Mouse (Mus musculus) CH12.LX (cell line): ENCODE data around the gene Rufy1. TPM values are rescaled to one million over a fixed set of nuclear protein-coding genes. Genes with fewer than 3 reads are reported as not detected.
"Not testable (repeated sequence)": the region's sequence is repeated elsewhere in the genome, so short reads cannot be mapped to it uniquely, and the experiment has no call there.

Experiments used
- DNase-seq: peaks from one replicate; pipeline ENCODE4 v3.0.0-alpha.2; 2013; ENCODE audit errors: extremely low read depth
- H3K27ac ChIP-seq: 2 replicates; pipeline ENCODE4 v1.5.1; 2012; ENCODE audit warnings: low read depth, mild to moderate bottlenecking, control low read depth, moderate library complexity; ENCODE audit not compliant: insufficient read depth
- H3K27me3 ChIP-seq: replicated peaks from 2 replicates; pipeline ENCODE3; 2012; ENCODE audit warnings: inconsistent platforms
- H3K36me3 ChIP-seq, 2 experiments: replicated peaks in 1 of 2; 2 replicates each; pipeline versions ENCODE3 to v1.6.1; 2012; ENCODE audit warnings: inconsistent platforms in 1 of 2, low read length in 1 of 2, mild to moderate bottlenecking in 1 of 2, mixed read lengths in 1 of 2, moderate library complexity in 1 of 2; ENCODE audit not compliant: control insufficient read depth in 1 of 2, insufficient read depth in 1 of 2
- H3K4me1 ChIP-seq, 2 experiments: 2 replicates each; pipeline ENCODE4 v1.6.1; 2012; ENCODE audit warnings: inconsistent platforms in 1 of 2, moderate library complexity in 1 of 2; ENCODE audit not compliant: insufficient read depth in 2 of 2, control insufficient read depth in 1 of 2
- H3K4me2 ChIP-seq: 2 replicates; pipeline ENCODE4 v1.6.1; 2012; ENCODE audit warnings: low read depth, mild to moderate bottlenecking, control low read depth; ENCODE audit not compliant: poor library complexity, insufficient read depth, severe bottlenecking
- H3K4me3 ChIP-seq, 3 experiments: fragments of 150-350 bp in 1 of 3; sonication (generic) in 1 of 3; replicated peaks in 1 of 3; 2 replicates each; pipeline versions ENCODE3 to v1.5.1; 2011 to 2012; ENCODE audit warnings: low read depth in 2 of 3, low read length in 2 of 3, mild to moderate bottlenecking in 2 of 3, moderate library complexity in 2 of 3, control low read depth in 1 of 3, improper control_type of control experiment in 1 of 3, inconsistent platforms in 1 of 3, mixed read lengths in 1 of 3; ENCODE audit not compliant: poor library complexity in 1 of 3
- H3K79me2 ChIP-seq: replicated peaks from 2 replicates; pipeline ENCODE4 v1.6.1; 2012; ENCODE audit warnings: mild to moderate bottlenecking, moderate library complexity; ENCODE audit not compliant: control insufficient read depth, poor library complexity, insufficient read depth, severe bottlenecking; ENCODE audit errors: extremely low read depth
- H3K9ac ChIP-seq: 2 replicates; pipeline ENCODE4 v1.6.1; 2012; ENCODE audit warnings: low read depth, mild to moderate bottlenecking, control low read depth, moderate library complexity; ENCODE audit not compliant: insufficient read depth
- H3K9me3 ChIP-seq: replicated peaks from 2 replicates; pipeline ENCODE3; 2012; ENCODE audit warnings: low read length, inconsistent platforms, mixed read lengths
- CHD2 ChIP-seq: IDR thresholded peaks from 2 replicates; pipeline ENCODE4 v1.6.1; 2011; ENCODE audit warnings: low read length, improper control_type of control experiment
- E2F4 ChIP-seq: IDR thresholded peaks from 2 replicates; pipeline ENCODE4 v1.6.1; 2011; ENCODE audit warnings: low read depth, low read length, improper control_type of control experiment; ENCODE audit not compliant: insufficient replicate concordance
- ETS1 ChIP-seq: conservative IDR thresholded peaks from 2 replicates; pipeline ENCODE4 v1.6.1; 2012; ENCODE audit warnings: low read depth, mild to moderate bottlenecking, inconsistent platforms, low read length, improper control_type of control experiment, moderate library complexity
- GABPA ChIP-seq: IDR thresholded peaks from 2 replicates; pipeline ENCODE4 v1.6.1; 2012; ENCODE audit warnings: low read depth, low read length, improper control_type of control experiment, inconsistent platforms; ENCODE audit not compliant: insufficient replicate concordance
- IRF4 ChIP-seq: IDR thresholded peaks from 2 replicates; pipeline ENCODE4 v1.6.1; 2014; ENCODE audit warnings: low read depth, mild to moderate bottlenecking, inconsistent platforms, low read length, improper control_type of control experiment
- JUN ChIP-seq: IDR thresholded peaks from 2 replicates; pipeline ENCODE4 v1.6.1; 2011; ENCODE audit warnings: low read depth, mild to moderate bottlenecking, low read length, improper control_type of control experiment, moderate library complexity; ENCODE audit not compliant: insufficient read depth
- KAT2A ChIP-seq: IDR thresholded peaks from 2 replicates; pipeline ENCODE4 v1.6.1; 2012; ENCODE audit warnings: low read length, improper control_type of control experiment, inconsistent platforms; ENCODE audit not compliant: insufficient replicate concordance
- MAX ChIP-seq: IDR thresholded peaks from 2 replicates; pipeline ENCODE4 v1.6.1; 2011; ENCODE audit warnings: low read length, improper control_type of control experiment
- MEF2A ChIP-seq: IDR thresholded peaks from 2 replicates; pipeline ENCODE4 v1.6.1; 2014; ENCODE audit warnings: low read depth, mild to moderate bottlenecking, inconsistent platforms, low read length, improper control_type of control experiment, borderline replicate concordance
- MYC ChIP-seq: IDR thresholded peaks from 2 replicates; pipeline ENCODE4 v1.6.1; 2011; ENCODE audit warnings: low read depth, mild to moderate bottlenecking, improper control_type of control experiment, low read length
- NELFE ChIP-seq: IDR thresholded peaks from 2 replicates; pipeline ENCODE4 v1.6.1; 2011; ENCODE audit warnings: low read depth, low read length, improper control_type of control experiment
- PAX5 ChIP-seq: IDR thresholded peaks from 2 replicates; pipeline ENCODE4 v1.6.1; 2012; ENCODE audit warnings: low read length, inconsistent platforms, mixed read lengths
- POLR2A ChIP-seq: IDR thresholded peaks from 2 replicates; pipeline ENCODE4 v1.6.1; 2011; ENCODE audit warnings: low read depth, mild to moderate bottlenecking, improper control_type of control experiment, low read length
- RCOR1 ChIP-seq: conservative IDR thresholded peaks from 2 replicates; pipeline ENCODE4 v1.6.1; 2012; ENCODE audit warnings: low read depth, mild to moderate bottlenecking, inconsistent platforms, low read length, improper control_type of control experiment
- SIN3A ChIP-seq: IDR thresholded peaks from 2 replicates; pipeline ENCODE4 v1.6.1; 2012; ENCODE audit warnings: low read length, improper control_type of control experiment, inconsistent platforms
- TCF12 ChIP-seq: IDR thresholded peaks from 2 replicates; pipeline ENCODE4 v1.6.1; 2014; ENCODE audit warnings: low read depth, mild to moderate bottlenecking, inconsistent platforms, low read length, improper control_type of control experiment
- USF1 ChIP-seq: IDR thresholded peaks from 2 replicates; pipeline ENCODE4 v1.6.1; 2014; ENCODE audit warnings: low read depth, mild to moderate bottlenecking, inconsistent platforms, low read length, improper control_type of control experiment
- USF2 ChIP-seq: conservative IDR thresholded peaks from 2 replicates; pipeline ENCODE4 v1.6.1; 2011; ENCODE audit warnings: low read depth, low read length, improper control_type of control experiment
- ZKSCAN1 ChIP-seq: IDR thresholded peaks from 2 replicates; pipeline ENCODE4 v1.6.1; 2012; ENCODE audit warnings: low read depth, inconsistent platforms, low read length, improper control_type of control experiment, borderline replicate concordance
- dilution Hi-C: fragments of 300-500 bp; cut with MboI; formaldehyde crosslinking; loops from 2 replicates; pipeline ENCODE4 v1.14.3; 2020; ENCODE audit warnings: low sequenced_read_pairs; ENCODE audit not compliant: extremely low pct_unique_long_range_greater_than_20kb, extremely low pct_ligation_motif_present
- in situ Hi-C: fragments of 300-500 bp; cut with MboI; formaldehyde crosslinking; loops from 3 replicates; pipeline ENCODE4 v1.14.3; 2019; ENCODE audit warnings: low sequenced_read_pairs, low pct_ligation_motif_present, low pct_unique_long_range_greater_than_20kb, mixed read lengths
- polyA plus RNA-seq: library from polyadenylated mRNA; unstranded; fragments of >175 nt; gene quantifications from 2 replicates; pipeline ENCODE4 v1.2.1, GENCODE M21; 2012; ENCODE audit warnings: low read depth; ENCODE audit not compliant: insufficient read length
- total RNA-seq, 2 experiments: library from RNA; depleted of rRNA; stranded (reverse); fragments of 300-350 nt in 1 of 2; fragments of >200 nt in 1 of 2; gene quantifications; 2 replicates each; pipeline ENCODE4 v1.2.3; 2012 to 2014

Gene Rufy1
- total and polyA plus RNA-seq, 3 experiments: 11.0 to 21.3 (median 18.0) TPM

- dilution Hi-C loops: no loop called here
- H3K27me3 ChIP-seq: peaks cover 33% of the 10 kb centered on the region
These were observed 24.0 kb upstream of the Rufy1 start for GRCm38 (mm10) chr11:50454934-50455333.

GRCm38 (mm10) chr11:50450236-50450635, 19.3 kb upstream of the Rufy1 start:
- dilution Hi-C loops (no loop called here), in situ Hi-C loops (no loop called here)
- DNase-seq: no peak
- H3K79me2 ChIP-seq: no peaks in the 10 kb centered on the region
- H3K4me3 ChIP-seq: no peak overlapping the region
- H3K27ac ChIP-seq: no peak overlapping the region
- no peaks in the 10 kb centered on the region for H3K4me1 ChIP-seq
- no peaks in the 10 kb centered on the region for H3K27me3 ChIP-seq
- TF ChIP-seq MAX: no peak
- TF ChIP-seq MEF2A: no peak
- TF ChIP-seq CHD2: no peak
- TF ChIP-seq NELFE: no peak
- no peak for TF ChIP-seq MYC
- TF ChIP-seq PAX5: no peak
- no peak for TF ChIP-seq USF2
- no peaks in the 10 kb centered on the region for H3K36me3 ChIP-seq
- no peak overlapping the region for H3K4me2 ChIP-seq
- H3K9me3 ChIP-seq: no peaks in the 10 kb centered on the region
- H3K9ac ChIP-seq: no peak overlapping the region

More at GRCm38 (mm10) chr11:50454934-50455333, 24.0 kb upstream of the Rufy1 start:
- no peak for TF ChIP-seq MYC
- no peak for TF ChIP-seq RCOR1
- no peak for TF ChIP-seq TCF12
- no peak for TF ChIP-seq JUN
- no peak for TF ChIP-seq KAT2A
- no peak for TF ChIP-seq GABPA
- no peak for TF ChIP-seq POLR2A
- no peak for TF ChIP-seq ZKSCAN1
- no peak for TF ChIP-seq ETS1
- TF ChIP-seq SIN3A: no peak
- TF ChIP-seq USF1: no peak
- TF ChIP-seq IRF4: no peak
- no peak for TF ChIP-seq E2F4
- Histone ChIP-seq H3K9ac (no peak overlapping the region), H3K79me2 (no peaks in the 10 kb centered on the region), H3K36me3 (no peaks in the 10 kb centered on the region), H3K9me3 (no peaks in the 10 kb centered on the region), H3K4me3 (no peak overlapping the region), H3K4me1 (no peaks in the 10 kb centered on the region), H3K4me2 (no peak overlapping the region), H3K27ac (no peak overlapping the region)
- no peak for DNase-seq
- in situ Hi-C loops: no loop called here

- H3K79me2 ChIP-seq, dilution Hi-C loops, H3K4me2 ChIP-seq, DNase-seq, H3K4me3 ChIP-seq, in situ Hi-C loops, H3K27me3 ChIP-seq, H3K9me3 ChIP-seq, H3K4me1 ChIP-seq, H3K36me3 ChIP-seq, H3K27ac ChIP-seq, H3K9ac ChIP-seq: not testable (repeated sequence)
These were observed 17.2 kb upstream of the Rufy1 start for GRCm38 (mm10) chr11:50448163-50448562.
